Comparison of ENCODE assay signal across 30 mouse cellular contexts in genomic region chr1:170282415-170283129, GRCm38 (mm10). TPM values are rescaled to one million over a fixed set of nuclear protein-coding genes. Genes with fewer than 3 reads are reported as not detected.
DNase-seq lines count a peak whose midpoint lies in the region; ATAC-seq and TF ChIP-seq lines count a peak whose summit lies in the region.
"Had no signal": no experiment of that assay in that cellular context is flagged by ENCODE, and none has a peak within 500 bp of the region (broad histone marks: within the 10 kb centered on the region; RNA-seq: fewer than 3 reads in every experiment).

No protein-coding gene starts in this region.

- DNase-seq in liver, adult 2 months (ENCODE audit: extremely low read depth, low read depth, low spot score), result peak; percentile 13
- peak; percentile 65 for DNase-seq in 416B (ENCODE audit: low read depth)
- DNase-seq in midbrain, postnatal 0 days (ENCODE audit: low spot score), result no peak
- no peak for DNase-seq in layer of hippocampus, adult 8-10 months (ENCODE audit: low spot score in 2 of 2)
- DNase-seq: adrenal gland, adult 8-10 months; cerebellum, adult 11-12 months; cerebellum, postnatal 25 days; forebrain, postnatal 0 days; heart, adult 11 months; heart, postnatal 14 days; kidney, postnatal 36 days; layer of hippocampus, adult 9-11 months; retina, postnatal 1 day; right cerebral cortex, postnatal 4 days; thymus, postnatal 14 days had no signal

- H3K9me3 ChIP-seq in liver, embryonic 12.5 days (replicated peaks), result no peaks in the 10 kb centered on the region
- H3K9me3 ChIP-seq in midbrain, postnatal 0 days (ENCODE audit: low read length), result no peaks in the 10 kb centered on the region
- H3K9me3 ChIP-seq: embryonic facial prominence, embryonic 15.5 days; forebrain, embryonic 10.5 days; heart, embryonic 12.5 days; limb, embryonic 13.5 days; midbrain, embryonic 15.5 days had no signal

- H3K9ac ChIP-seq in liver, adult 2 months (ENCODE audit: low read depth, low read length), result no peak overlapping the region
- H3K9ac ChIP-seq in liver, embryonic 12.5 days, result no peak overlapping the region
- no peak overlapping the region for H3K9ac ChIP-seq in midbrain, postnatal 0 days (replicated peaks; ENCODE audit: low read length, poor library complexity, severe bottlenecking)
- H3K9ac ChIP-seq: embryonic facial prominence, embryonic 15.5 days; forebrain, postnatal 0 days; heart, embryonic 12.5 days; hindbrain, embryonic 14.5 days; limb, embryonic 13.5 days; midbrain, embryonic 15.5 days had no signal

- TF ChIP-seq POLR2A in liver, adult 2 months (IDR thresholded peaks at IDR 0.05; ENCODE audit: extremely low read depth, insufficient read depth, low read length), result no peak

- 76% methylated on average over 4 of the region's 4 CpGs for WGBS in liver, adult 2 months
- WGBS in liver, embryonic 12.5 days (ENCODE audit: insufficient replicate concordance), result 33% methylated on average over 4 of the region's 4 CpGs
- 4% methylated on average over 4 of the region's 4 CpGs for WGBS in macrophage (ENCODE audit: missing documents)
- WGBS in midbrain, postnatal 0 days, result 80% methylated on average over 4 of the region's 4 CpGs

- H3K36me3 ChIP-seq in liver, adult 2 months (ENCODE audit: control insufficient read depth, insufficient read depth, low read length), result no peaks in the 10 kb centered on the region
- no peaks in the 10 kb centered on the region for H3K36me3 ChIP-seq in liver, embryonic 12.5 days
- no peaks in the 10 kb centered on the region for H3K36me3 ChIP-seq in macrophage (ENCODE audit: inconsistent target)
- no peaks in the 10 kb centered on the region for H3K36me3 ChIP-seq in midbrain, postnatal 0 days (ENCODE audit: insufficient read depth, low read length)
- H3K36me3 ChIP-seq: embryonic facial prominence, embryonic 15.5 days; forebrain, embryonic 10.5 days; heart, embryonic 12.5 days; limb, embryonic 13.5 days; midbrain, embryonic 15.5 days had no signal

- no peak overlapping the region for H3K4me2 ChIP-seq in liver, embryonic 12.5 days
- H3K4me2 ChIP-seq in midbrain, postnatal 0 days (ENCODE audit: low read depth, low read length, poor library complexity, severe bottlenecking), result no peak overlapping the region
- H3K4me2 ChIP-seq: embryonic facial prominence, embryonic 15.5 days; heart, embryonic 12.5 days; hindbrain, embryonic 14.5 days; limb, embryonic 13.5 days; midbrain, embryonic 15.5 days had no signal

- H3K27me3 ChIP-seq in liver, adult 2 months (ENCODE audit: control insufficient read depth, insufficient read depth, low read length), result no peaks in the 10 kb centered on the region
- H3K27me3 ChIP-seq in liver, embryonic 12.5 days (replicated peaks), result no peaks in the 10 kb centered on the region
- H3K27me3 ChIP-seq in midbrain, postnatal 0 days (ENCODE audit: insufficient read depth, low read length), result no peaks in the 10 kb centered on the region
- H3K27me3 ChIP-seq: embryonic facial prominence, embryonic 15.5 days; heart, embryonic 12.5 days; limb, embryonic 13.5 days; midbrain, embryonic 15.5 days had no signal

- H3K4me3 ChIP-seq in liver, adult 2 months (ENCODE audit: insufficient read depth, low read depth, low read length), result no peak overlapping the region
- no peak overlapping the region for H3K4me3 ChIP-seq in liver, embryonic 12.5 days
- no peak overlapping the region for H3K4me3 ChIP-seq in macrophage (ENCODE audit: inconsistent target)
- no peak overlapping the region for H3K4me3 ChIP-seq in midbrain, postnatal 0 days (ENCODE audit: low read depth, low read length)
- H3K4me3 ChIP-seq: embryonic facial prominence, embryonic 15.5 days; forebrain, embryonic 10.5 days; heart, embryonic 12.5 days; limb, embryonic 13.5 days; midbrain, embryonic 15.5 days had no signal

- H3K27ac ChIP-seq in liver, adult 2 months (replicated peaks; ENCODE audit: insufficient read depth, low read depth, low read length), result no peak overlapping the region
- no peak overlapping the region for H3K27ac ChIP-seq in liver, embryonic 12.5 days
- H3K27ac ChIP-seq in macrophage, result peak overlapping the region; percentile 93
- no peak overlapping the region for H3K27ac ChIP-seq in midbrain, postnatal 0 days (ENCODE audit: low read depth, low read length)
- H3K27ac ChIP-seq: embryonic facial prominence, embryonic 15.5 days; forebrain, embryonic 10.5 days; hindbrain, embryonic 14.5 days; limb, embryonic 13.5 days; midbrain, embryonic 15.5 days had no signal

- no peaks in the 10 kb centered on the region for H3K79me2 ChIP-seq in liver, adult 2 months (ENCODE audit: control insufficient read depth, insufficient read depth, low read length)
- peaks cover 9% of the 10 kb centered on the region for H3K79me2 ChIP-seq in macrophage (ENCODE audit: inconsistent target)

- H3K4me1 ChIP-seq in liver, adult 2 months (ENCODE audit: control insufficient read depth, insufficient read depth, low read length), result no peaks in the 10 kb centered on the region
- no peaks in the 10 kb centered on the region for H3K4me1 ChIP-seq in liver, embryonic 12.5 days
- no peaks in the 10 kb centered on the region for H3K4me1 ChIP-seq in midbrain, postnatal 0 days (ENCODE audit: insufficient read depth, low read length)
- H3K4me1 ChIP-seq: embryonic facial prominence, embryonic 15.5 days; forebrain, embryonic 10.5 days; heart, embryonic 12.5 days; limb, embryonic 13.5 days; midbrain, embryonic 15.5 days had no signal

- no peak for ATAC-seq in liver, embryonic 12.5 days
- ATAC-seq in common myeloid progenitor, adult 5-6 weeks (replicated peaks; ENCODE audit: low read depth, poor library complexity, severe bottlenecking), result peak; percentile 98
- ATAC-seq in midbrain, postnatal 0 days (ENCODE audit: low FRiP score), result no peak
- ATAC-seq in erythroblast, adult 5-6 weeks (replicated peaks; ENCODE audit: low FRiP score, poor library complexity, severe bottlenecking), result no peak
- ATAC-seq: forebrain, postnatal 0 days; midbrain, embryonic 15.5 days had no signal

- no peak for TF ChIP-seq CTCF in liver, adult 2 months (IDR thresholded peaks at IDR 0.05; ENCODE audit: low read depth, low read length)
- TF ChIP-seq CTCF in midbrain, postnatal 0 days (IDR thresholded peaks at IDR 0.05), result no peak

RNA-seq across cellular contexts. Expression of gene Sh2d1b1, which starts 5.5 kb away (rescaled TPM):
- not detected in 2 replicates for total RNA-seq in liver, adult 2 months (2014; rRNA removed)
- 0.06 TPM in 1 of 2 replicates, not detected in the other for polyA plus RNA-seq in liver, adult 2 months (2012; rRNA removed)
- polyA plus RNA-seq in liver, embryonic 12.5 days (2016; fragmentation: Nextera tagmentation; extraction: Ambion mirVana), result 0.13 and 0.17 TPM in 2 replicates
- total RNA-seq in common myeloid progenitor, adult 5-6 weeks (2017), result 1.3 and 2.5 TPM in 2 replicates
- total RNA-seq in macrophage (2018; cell fraction: chromatin; rRNA removed), result 1 to 10 TPM in 7 of 26 experiments, under 1 TPM in 9, not detected in 10; 0.25 to 3.3 (median 0.90) TPM
- total RNA-seq in macrophage (2018; cell fraction: cytosol; rRNA removed), result 1 to 10 TPM in 23 of 26 experiments, under 1 TPM in 3; 0.53 to 3.6 (median 2.1) TPM
- 1 to 10 TPM in 12 of 26 experiments, under 1 TPM in 13, not detected in 1; 0.29 to 4.1 (median 0.97) TPM for total RNA-seq in macrophage (2018; cell fraction: nucleus; rRNA removed)
- 0.91 to 2.3 TPM (median 1.9 TPM) in 3 replicates for polyA plus RNA-seq in macrophage (2018)
- not detected in 2 replicates for total RNA-seq in midbrain, postnatal 0 days (2014; rRNA removed)
- not detected in 2 replicates for polyA plus RNA-seq in midbrain, postnatal 0 days (2015; fragmentation: Nextera tagmentation; extraction: Ambion mirVana)
- total RNA-seq in erythroblast, adult 5-6 weeks (2015; ENCODE audit: low replicate concordance), result 0.58 and 5.9 TPM in 2 replicates
- 1.5 and 2.5 TPM in 2 replicates for total RNA-seq in erythroblast, adult 5-6 weeks (2017; ENCODE audit: low replicate concordance)
- total RNA-seq in layer of hippocampus, adult 8-10 months (2022), result under 1 TPM in 2 of 4 experiments, not detected in 2; 0.23 to 0.25 TPM
- total RNA-seq: forebrain, postnatal 0 days; left cerebral cortex, postnatal 14 days had no signal
- polyA plus RNA-seq: forebrain, embryonic 10.5 days; forebrain, postnatal 0 days; hindbrain, embryonic 14.5 days; kidney, embryonic 14.5 days had no signal

RNA-seq across cellular contexts. Expression of gene Gm7694, which starts 23.6 kb away (rescaled TPM):
- total RNA-seq in liver, adult 2 months (2014; rRNA removed), result 1.0 and 1.2 TPM in 2 replicates
- polyA plus RNA-seq in liver, adult 2 months (2012; rRNA removed), result 2.6 and 2.9 TPM in 2 replicates
- polyA plus RNA-seq in liver, embryonic 12.5 days (2016; fragmentation: Nextera tagmentation; extraction: Ambion mirVana), result 1.9 and 2.3 TPM in 2 replicates
- total RNA-seq in common myeloid progenitor, adult 5-6 weeks (2017), result 2.9 and 5.0 TPM in 2 replicates
- total RNA-seq in macrophage (2018; cell fraction: chromatin; rRNA removed), result 1 to 10 TPM in 19 of 26 experiments, under 1 TPM in 7; 0.21 to 3.6 (median 1.4) TPM
- 1 to 10 TPM in 13 of 26 experiments, under 1 TPM in 13; 0.35 to 2.0 (median 0.96) TPM for total RNA-seq in macrophage (2018; cell fraction: cytosol; rRNA removed)
- total RNA-seq in macrophage (2018; cell fraction: nucleus; rRNA removed), result 1 to 10 TPM in 20 of 26 experiments, under 1 TPM in 6; 0.52 to 5.0 (median 2.0) TPM
- 0.98 to 1.6 TPM (median 1.2 TPM) in 3 replicates for polyA plus RNA-seq in macrophage (2018)
- total RNA-seq in midbrain, postnatal 0 days (2014; rRNA removed), result 1.8 and 2.2 TPM in 2 replicates
- polyA plus RNA-seq in midbrain, postnatal 0 days (2015; fragmentation: Nextera tagmentation; extraction: Ambion mirVana), result 0.72 and 0.79 TPM in 2 replicates
- 3.8 and 7.9 TPM in 2 replicates for total RNA-seq in erythroblast, adult 5-6 weeks (2015; ENCODE audit: low replicate concordance)
- total RNA-seq in erythroblast, adult 5-6 weeks (2017; ENCODE audit: low replicate concordance), result 4.5 and 8.1 TPM in 2 replicates
- 1 to 10 TPM; 3.9 to 5.3 (median 4.1) TPM for total RNA-seq in layer of hippocampus, adult 8-10 months (2022)

RNA-seq across cellular contexts. Expression of gene Spata46, which starts 26.0 kb away (rescaled TPM):
- not detected in 2 replicates for total RNA-seq in liver, adult 2 months (2014; rRNA removed)
- not detected in 2 replicates for polyA plus RNA-seq in liver, adult 2 months (2012; rRNA removed)
- 0.38 and 0.47 TPM in 2 replicates for polyA plus RNA-seq in liver, embryonic 12.5 days (2016; fragmentation: Nextera tagmentation; extraction: Ambion mirVana)
- total RNA-seq in common myeloid progenitor, adult 5-6 weeks (2017), result not detected in 2 replicates
- total RNA-seq in macrophage (2018; cell fraction: chromatin; rRNA removed), result not detected
- not detected for total RNA-seq in macrophage (2018; cell fraction: cytosol; rRNA removed)
- not detected for total RNA-seq in macrophage (2018; cell fraction: nucleus; rRNA removed)
- not detected in 3 replicates for polyA plus RNA-seq in macrophage (2018)
- total RNA-seq in midbrain, postnatal 0 days (2014; rRNA removed), result not detected in 2 replicates
- polyA plus RNA-seq in midbrain, postnatal 0 days (2015; fragmentation: Nextera tagmentation; extraction: Ambion mirVana), result 0.42 TPM in 1 of 2 replicates, not detected in the other
- total RNA-seq in erythroblast, adult 5-6 weeks (2015; ENCODE audit: low replicate concordance), result not detected in 2 replicates
- not detected in 2 replicates for total RNA-seq in erythroblast, adult 5-6 weeks (2017; ENCODE audit: low replicate concordance)
- not detected for total RNA-seq in layer of hippocampus, adult 8-10 months (2022)
- total RNA-seq: adrenal gland, adult 8-10 months; forebrain, postnatal 0 days; heart, postnatal 14 days; left cerebral cortex, postnatal 14 days had no signal
- polyA plus RNA-seq: brain, embryonic 14.5 days; forebrain, postnatal 0 days had no signal

RNA-seq across cellular contexts. Expression of gene Sh2d1b2, which starts 50.0 kb away (rescaled TPM):
- not detected in 2 replicates for total RNA-seq in liver, adult 2 months (2014; rRNA removed)
- polyA plus RNA-seq in liver, adult 2 months (2012; rRNA removed), result not detected in 2 replicates
- polyA plus RNA-seq in liver, embryonic 12.5 days (2016; fragmentation: Nextera tagmentation; extraction: Ambion mirVana), result not detected in 2 replicates
- not detected in 2 replicates for total RNA-seq in common myeloid progenitor, adult 5-6 weeks (2017)
- not detected for total RNA-seq in macrophage (2018; cell fraction: chromatin; rRNA removed)
- total RNA-seq in macrophage (2018; cell fraction: cytosol; rRNA removed), result not detected
- not detected for total RNA-seq in macrophage (2018; cell fraction: nucleus; rRNA removed)
- not detected in 3 replicates for polyA plus RNA-seq in macrophage (2018)
- 0.11 TPM in 1 of 2 replicates, not detected in the other for total RNA-seq in midbrain, postnatal 0 days (2014; rRNA removed)
- not detected in 2 replicates for polyA plus RNA-seq in midbrain, postnatal 0 days (2015; fragmentation: Nextera tagmentation; extraction: Ambion mirVana)
- not detected in 2 replicates for total RNA-seq in erythroblast, adult 5-6 weeks (2015; ENCODE audit: low replicate concordance)
- 0.14 TPM in 1 of 2 replicates, not detected in the other for total RNA-seq in erythroblast, adult 5-6 weeks (2017; ENCODE audit: low replicate concordance)
- not detected for total RNA-seq in layer of hippocampus, adult 8-10 months (2022)
- total RNA-seq: adrenal gland, adult 8-10 months; forebrain, postnatal 0 days; heart, postnatal 14 days; left cerebral cortex, postnatal 14 days had no signal
- polyA plus RNA-seq: brain, embryonic 14.5 days; embryonic facial prominence, embryonic 15.5 days; forebrain, embryonic 10.5 days; forebrain, postnatal 0 days; heart, embryonic 12.5 days; hindbrain, embryonic 14.5 days; intestine, embryonic 14.5 days; kidney, embryonic 14.5 days; midbrain, embryonic 15.5 days; testis, adult 2 months had no signal

Comparison
In these comparisons a context has a peak if more than half of its experiments do, and no peak if none do; other contexts are left out.
1. DNase-seq: peak in liver, adult 2 months (single experiment) and 416B (single experiment); none in midbrain, postnatal 0 days (single experiment) and layer of hippocampus, adult 8-10 months (0 of 2).